Mouse (Mus musculus) splenic B cell, adult 2 months (primary cell): ENCODE results near the gene Plxna2.

ENCODE experiments used
- DNase-seq: peaks from one replicate; pipeline ENCODE4 v3.0.0-alpha.2; 2011; ENCODE audit warnings: low read depth, low spot score
- H3K27me3 ChIP-seq: 2 replicates; pipeline ENCODE4 v1.6.1; 2012; ENCODE audit warnings: mild to moderate bottlenecking, low read length, moderate library complexity, mixed read lengths; ENCODE audit not compliant: control insufficient read depth, poor library complexity, insufficient read depth, severe bottlenecking
- H3K36me3 ChIP-seq: 2 replicates; pipeline ENCODE4 v1.6.1; 2012; ENCODE audit warnings: mild to moderate bottlenecking, low read length, moderate library complexity, mixed read lengths; ENCODE audit not compliant: control insufficient read depth, poor library complexity, insufficient read depth, severe bottlenecking

The Plxna2 gene

DNA sequence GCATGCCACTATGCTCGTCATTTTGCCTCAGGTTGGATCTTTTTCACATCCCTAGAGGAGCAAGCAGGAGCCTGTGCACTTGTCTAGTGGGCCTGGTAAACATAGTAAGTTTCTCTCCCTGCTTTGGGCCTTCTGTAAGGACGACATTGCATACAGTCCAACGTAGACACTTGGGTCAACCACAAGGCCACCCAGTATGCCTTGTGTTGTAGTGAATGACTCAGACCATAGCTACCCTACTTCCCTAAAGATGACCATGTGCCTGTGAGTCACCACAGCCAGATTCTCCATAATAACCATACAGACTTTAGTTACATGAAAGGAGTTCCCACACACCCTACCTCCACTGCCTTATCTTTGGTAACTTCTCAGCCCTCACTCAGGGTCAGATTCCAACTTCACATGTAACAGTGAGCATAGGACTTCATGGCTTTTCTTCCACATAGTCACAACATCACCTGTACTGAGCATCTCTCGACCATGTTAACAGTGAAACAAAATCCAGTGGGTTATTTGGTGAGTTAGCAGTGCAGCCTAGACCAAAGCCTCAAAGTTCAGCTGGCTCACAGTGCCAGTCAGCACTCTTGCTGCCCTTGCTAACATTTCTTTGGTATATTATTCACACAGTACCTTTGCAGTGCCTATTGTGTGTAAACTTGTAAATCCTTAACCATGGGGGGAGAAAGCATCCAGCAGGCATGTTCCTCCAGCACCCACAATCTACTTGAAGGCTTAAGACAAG is 53.9 kb downstream of the Plxna2 start:
- Histone ChIP-seq H3K36me3 (no peaks in the 10 kb centered on the region), H3K27me3 (no peaks in the 10 kb centered on the region)
- DNase-seq: no peak

DNA sequence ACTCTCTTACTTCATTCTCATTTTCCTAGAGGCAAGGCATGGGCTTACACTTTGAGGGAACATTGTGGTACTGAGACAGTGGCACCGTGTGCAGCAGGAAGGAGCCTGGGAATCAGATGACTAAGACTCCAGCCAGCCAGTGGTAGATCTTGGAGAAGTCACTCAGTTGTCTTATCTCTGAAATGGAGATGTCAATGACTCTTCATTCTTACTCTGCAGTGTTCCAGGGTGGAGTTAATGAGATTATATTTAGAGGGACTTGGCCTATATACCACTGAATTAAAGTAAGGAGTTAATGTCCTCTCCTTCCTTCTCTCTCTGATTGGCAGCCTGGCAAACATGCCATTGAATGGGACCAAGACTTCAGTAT is 54.5 kb downstream of the Plxna2 start:
- no peak for DNase-seq
- Histone ChIP-seq H3K27me3 (no peaks in the 10 kb centered on the region), H3K36me3 (no peaks in the 10 kb centered on the region)

GRCm38 (mm10) chr1:194673229-194673628 is 55.2 kb downstream of the Plxna2 start:
- Histone ChIP-seq H3K27me3 (no peaks in the 10 kb centered on the region), H3K36me3 (no peaks in the 10 kb centered on the region)
- DNase-seq: no peak

DNA sequence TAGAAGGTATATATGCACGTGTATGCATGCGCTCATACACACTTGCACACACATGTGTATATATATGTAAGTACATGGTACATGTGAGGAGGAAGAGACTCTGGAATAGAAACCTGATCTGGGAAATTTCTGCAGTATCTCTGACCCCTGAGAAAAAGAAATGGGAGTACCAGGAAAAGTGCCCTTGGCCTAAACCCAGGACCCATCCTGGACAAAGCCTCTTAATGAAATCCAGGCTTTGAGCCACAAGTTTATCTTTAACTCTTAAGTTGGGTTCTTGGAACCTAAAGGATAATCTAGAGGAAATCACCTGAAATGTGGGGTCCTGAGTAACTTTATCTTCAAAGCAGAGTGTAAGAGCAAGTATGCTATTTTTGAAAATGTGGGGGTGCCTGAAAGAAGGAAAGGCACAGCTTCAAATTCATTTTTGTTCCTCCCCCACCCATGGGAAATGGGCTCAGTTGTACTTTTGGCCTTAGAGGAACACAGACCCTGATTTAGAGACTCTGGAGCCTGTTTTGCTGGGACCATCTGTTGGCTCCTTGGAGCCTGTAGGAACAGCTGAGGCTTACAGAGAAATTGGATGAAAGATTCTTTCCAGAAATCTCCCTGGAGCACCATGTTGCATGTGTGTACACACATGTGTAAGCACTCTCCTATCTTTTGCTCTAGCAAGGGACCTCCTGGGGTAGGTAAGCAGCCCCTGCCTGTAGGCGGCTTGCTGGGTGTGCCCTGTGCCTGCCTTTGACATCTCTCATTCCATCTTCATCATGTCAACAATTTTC is 57.3 kb downstream of the Plxna2 start:
- Histone ChIP-seq H3K27me3 (no peaks in the 10 kb centered on the region), H3K36me3 (no peaks in the 10 kb centered on the region)
- no peak for DNase-seq

GRCm38 (mm10) chr1:194675891-194676200 is 57.8 kb downstream of the Plxna2 start:
- no peaks in the 10 kb centered on the region for H3K36me3 ChIP-seq
- H3K27me3 ChIP-seq: no peaks in the 10 kb centered on the region
- no peak for DNase-seq

GRCm38 (mm10) chr1:194677878-194678277 is 59.9 kb downstream of the Plxna2 start:
- no peaks in the 10 kb centered on the region for H3K36me3 ChIP-seq
- no peaks in the 10 kb centered on the region for H3K27me3 ChIP-seq
- no peak for DNase-seq

- H3K27me3 ChIP-seq: no peaks in the 10 kb centered on the region
- DNase-seq: no peak
- no peaks in the 10 kb centered on the region for H3K36me3 ChIP-seq
These were observed 61.1 kb downstream of the Plxna2 start for GRCm38 (mm10) chr1:194679147-194679546.

GRCm38 (mm10) chr1:194680136-194680535 is 62.1 kb downstream of the Plxna2 start:
- DNase-seq: no peak
- Histone ChIP-seq H3K36me3 (no peaks in the 10 kb centered on the region), H3K27me3 (no peaks in the 10 kb centered on the region)

DNA sequence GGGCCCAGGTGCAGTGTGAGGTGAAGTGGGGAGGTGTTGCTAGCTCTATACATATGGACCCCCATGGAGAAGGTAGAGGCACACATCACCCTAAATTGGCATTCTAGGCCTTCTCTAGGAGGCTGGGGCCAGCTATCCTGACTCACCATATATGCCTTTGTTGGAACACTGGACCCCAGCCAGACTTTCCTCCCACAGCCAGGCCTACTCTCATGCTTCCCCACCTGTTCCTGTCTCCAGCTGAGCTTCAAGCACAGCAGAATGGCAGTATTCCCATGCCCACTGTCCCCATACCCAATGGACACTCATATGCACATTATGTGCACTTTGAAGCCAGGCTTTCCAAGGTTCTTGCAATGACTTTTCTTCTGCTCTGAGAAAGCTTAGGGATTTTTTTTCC is 64.0 kb downstream of the Plxna2 start:
- DNase-seq: no peak

GRCm38 (mm10) chr1:194683132-194683531 is 65.1 kb downstream of the Plxna2 start:
- no peak for DNase-seq
- H3K36me3 ChIP-seq: no peaks in the 10 kb centered on the region
- no peaks in the 10 kb centered on the region for H3K27me3 ChIP-seq

More for the DNA sequence above, 64.0 kb downstream of the Plxna2 start:
- Histone ChIP-seq H3K36me3 (no peaks in the 10 kb centered on the region), H3K27me3 (no peaks in the 10 kb centered on the region)

DNA sequence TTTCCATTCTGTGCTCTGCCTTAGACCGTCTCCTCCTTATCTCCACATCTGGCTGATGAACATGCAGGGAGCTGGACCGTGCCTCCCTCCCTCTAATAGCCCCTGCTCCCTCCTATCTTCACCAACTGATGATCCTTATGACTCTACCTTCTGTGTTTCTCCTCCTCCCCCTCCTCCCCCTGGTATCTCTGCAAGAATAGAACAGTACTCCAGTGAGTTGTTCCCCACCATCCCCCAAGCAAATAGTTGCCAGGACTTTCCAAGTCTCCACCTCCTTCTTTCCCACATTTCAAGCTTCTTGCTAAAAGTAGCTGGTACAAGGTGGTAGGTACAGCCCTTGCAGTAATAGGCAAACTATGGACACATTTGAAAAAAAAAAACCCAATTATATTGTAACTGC is 67.9 kb downstream of the Plxna2 start:
- H3K27me3 ChIP-seq: no peaks in the 10 kb centered on the region
- H3K36me3 ChIP-seq: no peaks in the 10 kb centered on the region
- no peak for DNase-seq

GRCm38 (mm10) chr1:194687746-194688145 is 69.7 kb downstream of the Plxna2 start:
- no peak for DNase-seq
- Histone ChIP-seq H3K27me3 (no peaks in the 10 kb centered on the region), H3K36me3 (no peaks in the 10 kb centered on the region)

GRCm38 (mm10) chr1:194688161-194688560 is 70.1 kb downstream of the Plxna2 start:
- Histone ChIP-seq H3K36me3 (no peaks in the 10 kb centered on the region), H3K27me3 (no peaks in the 10 kb centered on the region)
- DNase-seq: no peak

DNA sequence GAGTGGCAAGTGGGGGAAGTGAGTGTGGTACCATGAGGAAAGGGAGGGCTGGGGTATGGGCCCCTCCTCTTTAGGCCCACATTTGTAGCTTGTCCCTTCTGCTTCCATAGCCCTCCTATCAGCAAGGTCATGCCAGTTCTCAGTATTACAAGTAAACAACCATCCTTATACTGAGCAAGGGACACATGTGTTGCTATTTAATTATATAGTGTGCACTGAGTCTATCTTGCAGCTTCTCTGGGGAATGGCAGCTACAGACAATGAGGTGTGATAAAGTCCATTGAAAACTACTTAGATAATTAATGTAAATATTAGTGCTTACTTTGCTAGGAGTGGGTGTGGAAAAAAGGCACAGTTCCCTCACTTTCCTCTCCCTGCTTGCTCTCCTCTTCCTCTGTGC is 75.0 kb downstream of the Plxna2 start:
- no peaks in the 10 kb centered on the region for H3K27me3 ChIP-seq
- no peak for DNase-seq
- H3K36me3 ChIP-seq: no peaks in the 10 kb centered on the region

DNA sequence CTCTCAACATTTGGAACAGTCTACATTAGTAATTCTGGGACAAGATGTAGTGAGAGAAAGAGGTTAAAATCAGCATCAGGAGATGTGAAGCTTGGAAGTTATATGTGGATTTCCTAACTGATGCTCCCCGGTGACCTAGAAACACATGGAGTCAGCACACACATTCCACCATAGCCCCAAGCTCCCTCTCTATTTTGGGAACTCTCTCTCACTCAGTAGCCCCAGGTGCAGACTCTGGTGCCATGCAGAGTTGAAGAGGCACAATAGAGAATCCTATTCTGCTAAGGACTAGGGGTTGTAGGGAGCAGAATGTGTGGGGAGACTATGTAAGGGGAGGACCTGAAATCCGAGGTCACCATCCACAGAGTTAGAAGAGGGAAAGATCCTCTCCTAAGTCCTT is 75.5 kb downstream of the Plxna2 start:
- DNase-seq: no peak
- Histone ChIP-seq H3K27me3 (no peaks in the 10 kb centered on the region), H3K36me3 (no peaks in the 10 kb centered on the region)
